Mouse (Mus musculus) heart, postnatal 0 days (tissue): Measurements from ENCODE around the gene St6gal1.

ENCODE experiments used
- CTCF ChIP-seq: IDR thresholded peaks from 2 replicates; pipeline ENCODE4 v1.5.1; 2016; ENCODE audit warnings: antibody characterized with exemption, control low read depth, low read depth
- EP300 ChIP-seq: IDR thresholded peaks from 2 replicates; pipeline ENCODE4 v1.6.1; 2016; ENCODE audit warnings: antibody characterized with exemption, low read depth

DNA sequence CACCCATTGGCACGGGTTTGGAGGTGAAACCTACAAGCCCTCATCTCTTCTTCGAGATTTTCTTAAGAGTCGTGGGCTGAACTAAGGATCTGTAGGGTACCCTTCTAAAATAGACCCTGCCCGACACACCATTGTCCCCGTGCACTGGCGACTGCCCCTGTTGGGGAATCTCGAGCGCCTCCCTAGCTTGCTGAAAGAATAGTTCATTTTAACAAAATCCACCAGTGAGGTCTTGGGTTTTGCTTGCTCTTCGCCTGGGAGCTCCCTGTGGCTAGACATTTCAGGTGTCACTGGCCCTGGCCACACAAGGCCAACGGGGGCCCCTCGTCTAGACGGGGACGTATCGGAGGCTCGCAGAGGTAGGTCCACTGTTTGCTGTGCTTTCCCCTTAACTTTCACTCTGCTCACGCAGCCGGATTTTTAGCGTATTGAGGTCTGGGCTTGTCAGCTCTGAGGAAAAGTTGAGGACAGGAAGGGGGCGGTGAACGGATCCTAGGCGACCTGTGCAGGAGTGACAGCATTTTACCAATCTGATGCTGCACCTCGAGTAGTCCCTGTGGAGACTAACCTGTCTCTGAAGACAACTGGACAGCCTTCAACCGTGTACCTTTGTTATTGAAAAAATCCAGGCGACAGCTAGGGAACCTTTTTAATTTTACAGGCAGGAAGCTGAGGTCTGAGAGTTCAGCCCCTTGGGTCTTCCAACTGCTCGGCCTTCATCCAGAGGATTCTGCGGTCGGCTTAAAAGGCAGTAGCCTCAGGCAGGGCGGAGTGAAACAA is 1.5 kb downstream of the St6gal1 start:
- TF ChIP-seq CTCF (no peak), EP300 (no peak)
